Mouse (Mus musculus) forebrain, embryonic 10.5 days (tissue): ENCODE data around the gene Pygm. TPM values are rescaled to one million over a fixed set of nuclear protein-coding genes. Genes with fewer than 3 reads are reported as not detected.

Experiments used
- DNase-seq: peaks from one replicate; pipeline ENCODE4 v3.0.0-alpha.2; 2017; ENCODE audit warnings: low spot score; ENCODE audit errors: extremely low spot score
- H3K27ac ChIP-seq: fragments of 300-500 bp; sonication (generic); 2 replicates; pipeline ENCODE4 v1.5.1; 2016; ENCODE audit warnings: mild to moderate bottlenecking
- H3K27me3 ChIP-seq: fragments of 300-500 bp; sonication (generic); 2 replicates; pipeline ENCODE4 v1.6.1; 2016; ENCODE audit warnings: mild to moderate bottlenecking; ENCODE audit not compliant: poor library complexity, severe bottlenecking
- H3K36me3 ChIP-seq: fragments of 300-500 bp; sonication (generic); replicated peaks from 2 replicates; pipeline ENCODE4 v1.6.1; 2016; ENCODE audit warnings: mild to moderate bottlenecking, moderate library complexity
- H3K4me1 ChIP-seq: fragments of 300-500 bp; sonication (generic); 2 replicates; pipeline ENCODE4 v1.6.1; 2016
- H3K4me3 ChIP-seq: fragments of 300-500 bp; sonication (generic); 2 replicates; pipeline ENCODE4 v1.5.1; 2016; ENCODE audit warnings: mild to moderate bottlenecking, moderate library complexity
- H3K9me3 ChIP-seq: fragments of 300-500 bp; sonication (generic); 2 replicates; pipeline ENCODE4 v1.6.1; 2016; ENCODE audit warnings: mild to moderate bottlenecking, moderate library complexity
- WGBS: fragments of 180-500 bp; shearing (Covaris S2); methylation state at CpG from one replicate; pipeline ENCODE4 v1.1.7; 2016; 5-methylcytosine and 5-hydroxymethylcytosine counted together
- polyA plus RNA-seq: library from polyadenylated mRNA; unstranded; fragments of >200 nt; fragmentation: Nextera tagmentation; extraction: Ambion mirVana; gene quantifications from 2 replicates; pipeline ENCODE4 v1.2.1, GENCODE M21; 2016

Gene Pygm
- polyA plus RNA-seq, 1 experiment from 2014 or later = 0.83 TPM

DNA sequence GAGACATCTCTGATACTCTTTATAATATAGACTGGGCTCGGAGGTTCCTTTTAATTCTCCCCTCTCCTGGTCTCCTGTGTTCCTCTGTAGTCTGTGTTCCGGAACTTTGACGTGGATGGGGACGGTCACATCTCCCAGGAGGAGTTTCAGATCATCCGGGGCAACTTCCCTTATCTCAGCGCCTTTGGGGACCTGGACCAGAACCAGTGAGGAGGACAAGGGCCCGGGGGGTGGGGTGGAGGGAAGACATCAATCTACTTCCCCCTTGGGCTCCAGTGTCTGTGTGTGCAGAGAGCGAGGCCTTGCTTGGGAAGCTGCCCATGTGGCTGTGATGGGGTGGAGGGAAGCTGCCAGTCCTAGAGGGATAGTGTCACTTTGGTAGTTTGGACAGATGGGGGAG, 24.6 kb downstream of the Pygm start:
- H3K4me1 ChIP-seq = peaks cover 32% of the 10 kb centered on the region
- H3K9me3 ChIP-seq = no peaks in the 10 kb centered on the region
- no peak overlapping the region for H3K4me3 ChIP-seq
- DNase-seq = no peak
- H3K36me3 ChIP-seq = no peaks in the 10 kb centered on the region
- peak overlapping the region; percentile 27; the same call in 1 of the 2 replicates for H3K27ac ChIP-seq
- H3K27me3 ChIP-seq = peaks cover 17% of the 10 kb centered on the region
- WGBS = 78% methylated on average over 8 of the region's 8 CpGs

DNA sequence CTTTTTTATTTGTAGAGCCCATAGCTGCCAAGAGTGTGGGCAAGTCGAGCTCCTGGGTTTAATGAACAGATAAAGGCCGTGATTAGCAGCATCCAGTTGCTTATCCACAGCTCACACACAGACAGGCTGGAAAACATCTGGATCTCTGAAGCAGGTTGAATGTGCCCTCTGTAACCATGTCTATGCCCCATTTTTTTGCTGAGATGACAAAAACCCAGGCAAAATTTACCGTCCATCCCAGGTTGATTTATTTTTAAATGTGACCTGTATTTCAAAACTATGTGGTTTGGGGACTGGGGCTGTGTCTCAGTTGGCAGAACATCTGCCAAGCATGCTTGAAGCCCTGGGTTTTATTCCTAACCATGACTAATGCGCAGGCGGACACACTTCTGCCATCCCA, 25.0 kb downstream of the Pygm start:
- H3K27ac ChIP-seq = no peak overlapping the region
- no peaks in the 10 kb centered on the region for H3K36me3 ChIP-seq
- DNase-seq = no peak
- no peak overlapping the region for H3K4me3 ChIP-seq
- whole genome bisulfite sequencing = 85% methylated on average over 5 of the region's 5 CpGs
- no peaks in the 10 kb centered on the region for H3K9me3 ChIP-seq
- peaks cover 15% of the 10 kb centered on the region; the same call in 1 of the 2 replicates for H3K27me3 ChIP-seq
- H3K4me1 ChIP-seq = peaks cover 30% of the 10 kb centered on the region

DNA sequence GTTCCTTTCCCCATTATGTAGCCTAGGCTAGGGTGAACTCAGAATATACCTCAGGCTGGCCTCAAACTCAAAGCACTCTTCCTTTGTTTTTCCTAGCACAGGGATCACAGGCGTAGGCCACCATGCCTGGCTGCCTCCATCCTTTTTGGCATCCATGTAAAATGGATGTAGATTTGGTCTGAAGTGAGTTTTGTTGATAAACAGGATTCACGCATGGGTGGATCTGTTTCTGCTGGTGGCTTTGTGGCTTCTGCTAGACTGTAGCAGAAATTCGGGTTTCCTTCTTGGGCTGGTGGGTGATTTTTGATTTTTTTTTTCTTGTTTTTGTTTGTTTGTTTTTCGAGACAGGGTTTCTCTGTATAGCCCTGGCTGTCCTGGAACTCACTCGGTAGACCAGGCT, 25.7 kb downstream of the Pygm start:
- no peak for DNase-seq
- Histone ChIP-seq H3K27me3 (0 out of 2 replicates have a peak, but pooled peaks cover 9% of the 10 kb centered on the region), H3K27ac (no peak overlapping the region), H3K9me3 (no peaks in the 10 kb centered on the region), H3K4me1 (peaks cover 31% of the 10 kb centered on the region), H3K4me3 (no peak overlapping the region), H3K36me3 (no peaks in the 10 kb centered on the region)
- 89% methylated on average over 5 of the region's 5 CpGs for WGBS

DNA sequence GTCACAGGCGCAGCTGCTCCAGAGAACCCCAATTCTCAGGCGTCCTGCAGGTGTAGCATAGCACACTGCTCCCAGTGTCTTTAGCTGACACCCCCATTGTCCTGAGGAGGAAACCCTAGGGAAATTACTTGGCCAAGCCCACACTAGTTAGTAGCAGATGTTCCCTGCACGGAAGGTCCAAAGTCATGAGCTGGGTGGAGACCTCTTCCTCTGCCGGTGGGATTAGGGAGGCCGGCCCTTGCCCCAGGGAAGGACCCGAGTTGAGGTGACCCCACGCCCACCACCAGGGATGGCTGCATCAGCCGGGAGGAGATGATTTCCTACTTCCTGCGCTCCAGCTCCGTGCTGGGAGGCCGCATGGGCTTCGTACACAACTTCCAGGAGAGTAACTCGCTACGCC, 28.6 kb downstream of the Pygm start:
- Histone ChIP-seq H3K36me3 (no peaks in the 10 kb centered on the region), H3K4me1 (peaks cover 59% of the 10 kb centered on the region), H3K27me3 (peaks cover 23% of the 10 kb centered on the region), H3K4me3 (no peak overlapping the region), H3K27ac (peak overlapping the region; percentile 1; the same call in 1 of the 2 replicates), H3K9me3 (no peaks in the 10 kb centered on the region)
- WGBS = 58% methylated on average over 14 of the region's 14 CpGs
- no peak for DNase-seq

DNA sequence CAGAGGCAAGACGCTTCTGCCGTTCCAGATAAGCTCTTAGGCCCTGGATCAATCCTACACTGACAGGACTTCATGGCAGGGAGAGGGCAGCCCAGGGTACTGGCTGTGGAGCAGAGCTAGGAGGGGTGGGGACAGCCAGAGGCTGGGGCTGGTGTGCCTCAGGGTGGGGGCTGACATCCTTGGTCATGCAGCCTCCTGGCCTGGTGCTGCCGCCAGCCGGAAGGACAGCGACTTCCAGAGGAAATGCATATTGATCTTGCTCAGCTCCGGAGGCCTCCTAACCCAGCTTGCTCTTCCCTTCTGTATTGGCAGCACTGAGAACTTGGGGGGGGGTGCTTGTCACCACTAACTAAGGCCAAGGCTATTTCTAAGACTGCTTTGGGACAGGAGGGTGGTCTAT, 31.3 kb downstream of the Pygm start:
- no peak for DNase-seq
- Histone ChIP-seq H3K36me3 (no peaks in the 10 kb centered on the region), H3K27ac (peak overlapping the region; percentile 66), H3K4me1 (peaks cover 74% of the 10 kb centered on the region), H3K27me3 (peaks cover 50% of the 10 kb centered on the region), H3K9me3 (no peaks in the 10 kb centered on the region), H3K4me3 (no peak overlapping the region)
- 52% methylated on average over 6 of the region's 6 CpGs for WGBS

DNA sequence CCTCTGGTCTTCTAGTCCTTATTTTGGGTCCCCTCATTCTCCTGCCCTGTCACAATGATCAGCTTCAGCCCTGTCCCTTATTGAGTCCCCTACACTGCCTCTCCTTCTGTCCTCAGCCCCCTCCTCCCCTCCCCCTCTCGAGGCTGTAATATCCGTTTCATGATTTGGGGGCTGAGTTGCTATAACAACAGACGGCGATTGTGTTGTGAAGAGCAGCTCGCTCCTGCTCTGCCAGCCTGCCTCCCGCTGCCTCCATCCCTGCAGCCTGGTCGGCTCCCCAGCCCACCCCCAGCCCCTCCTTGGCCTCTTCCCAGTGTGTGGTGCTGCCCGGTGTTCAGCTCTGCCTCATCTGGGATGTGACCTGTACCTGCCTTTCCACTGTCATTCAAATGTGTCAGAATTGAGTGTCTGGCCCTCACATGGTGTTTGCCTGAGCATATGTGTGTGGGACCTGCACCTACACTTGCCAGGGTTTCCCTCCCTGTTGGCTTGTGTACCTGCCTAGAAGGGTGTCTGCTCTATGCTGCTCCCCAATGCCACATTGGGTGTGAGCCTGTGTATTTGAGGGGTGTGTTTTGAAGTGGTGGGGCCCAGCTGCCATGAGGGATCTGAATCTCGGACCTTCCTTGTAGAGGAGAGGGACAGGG, 32.0 kb downstream of the Pygm start:
- Histone ChIP-seq H3K9me3 (no peaks in the 10 kb centered on the region), H3K4me3 (peak overlapping the region; percentile 24), H3K4me1 (peaks cover 77% of the 10 kb centered on the region), H3K27ac (peak overlapping the region; percentile 66), H3K27me3 (peaks cover 58% of the 10 kb centered on the region), H3K36me3 (no peaks in the 10 kb centered on the region)
- peak; percentile 58 for DNase-seq
- WGBS = 3% methylated on average over 9 of the region's 9 CpGs

DNA sequence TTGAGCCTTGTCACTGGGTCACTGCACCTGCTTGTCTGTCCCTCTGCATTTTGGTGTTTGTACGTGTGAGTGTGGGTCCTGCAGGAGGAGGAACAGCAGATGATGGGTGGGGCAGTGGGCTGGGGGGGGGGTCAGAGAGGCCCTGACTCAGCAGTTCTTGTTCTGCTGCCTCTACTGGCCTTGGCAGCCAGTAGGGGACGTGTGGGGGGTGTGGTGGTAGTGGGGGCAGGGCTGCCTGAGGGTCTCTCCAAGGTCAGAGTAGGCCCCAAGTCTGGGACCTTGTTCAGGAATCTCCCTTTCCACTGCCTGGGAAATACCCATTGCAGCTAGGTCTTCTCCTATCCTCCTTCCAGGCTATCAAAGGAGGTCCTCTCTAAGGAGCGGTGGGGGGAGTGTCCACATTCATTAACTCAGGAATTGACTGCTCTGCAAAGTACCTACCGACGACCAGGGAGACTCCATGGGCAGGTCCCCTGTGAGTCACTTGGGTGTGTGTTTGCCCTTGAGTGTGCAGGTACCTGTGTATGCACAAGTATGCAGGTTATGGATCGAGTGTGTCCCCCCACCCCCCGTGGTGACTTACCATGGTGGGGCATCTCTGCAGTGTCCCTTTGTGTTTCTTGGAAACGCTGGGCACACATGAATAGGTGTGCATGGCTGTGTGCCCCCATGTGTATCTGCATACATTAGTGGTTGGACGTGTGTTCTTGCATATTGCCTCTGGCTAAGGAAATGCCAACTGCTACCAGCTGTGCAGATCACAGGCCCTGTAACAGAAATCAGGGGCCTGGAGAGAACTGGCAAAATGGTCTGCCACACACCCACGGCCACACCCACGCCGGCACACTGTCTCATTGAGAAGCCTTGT, 32.9 kb downstream of the Pygm start:
- Histone ChIP-seq H3K36me3 (no peaks in the 10 kb centered on the region), H3K4me3 (peak overlapping the region; percentile 24; the same call in 1 of the 2 replicates), H3K4me1 (peaks cover 77% of the 10 kb centered on the region), H3K9me3 (no peaks in the 10 kb centered on the region), H3K27ac (peak overlapping the region; percentile 66), H3K27me3 (peaks cover 67% of the 10 kb centered on the region)
- 68% methylated on average over 12 of the region's 12 CpGs for WGBS
- DNase-seq = no peak

DNA sequence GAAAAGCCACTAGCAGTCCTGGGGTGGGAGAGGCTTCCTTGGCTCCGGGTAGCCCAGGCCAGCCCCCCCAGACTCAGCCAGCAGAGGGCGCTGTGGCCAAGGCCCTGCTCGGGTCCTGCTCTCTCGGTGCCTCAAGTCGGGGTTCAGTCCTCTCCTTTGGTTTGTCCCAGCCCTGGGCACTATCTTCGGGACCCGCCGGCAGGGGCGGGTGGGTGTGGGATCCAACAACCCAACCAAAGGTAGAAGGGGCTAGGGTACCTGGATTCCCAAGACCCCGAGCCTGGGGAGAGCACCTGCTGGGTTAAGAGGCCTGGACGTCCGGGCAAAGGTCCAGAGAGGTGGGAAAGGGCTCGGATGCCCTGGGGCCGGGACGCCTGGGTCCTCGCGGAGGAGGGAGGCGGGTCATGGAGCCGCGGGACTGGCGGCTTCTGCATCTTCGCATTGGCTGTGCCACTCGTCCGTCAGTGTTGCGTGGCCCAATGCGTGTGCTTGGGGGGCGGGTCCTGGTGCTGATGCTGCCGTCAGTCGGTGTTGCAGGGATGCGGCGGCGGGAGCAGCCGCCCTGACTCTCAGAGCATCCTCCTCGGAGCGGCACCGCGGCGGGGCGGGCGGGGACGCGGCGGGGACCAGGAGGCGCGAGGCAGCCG, 34.2 kb downstream of the Pygm start, which contains the start of gene Nrxn2:
TSS of gene Nrxn2 (plus strand) at position 499 of the 647 bp plus-strand sequence.
- H3K36me3 ChIP-seq = no peaks in the 10 kb centered on the region
- H3K27ac ChIP-seq = peak within 1 kb of the TSS; percentile 88
- H3K27me3 ChIP-seq = peaks cover 74% of the 10 kb centered on the region
- peak; percentile 89 for DNase-seq
- under 1% methylated on average over 46 of the region's 46 CpGs for WGBS
- H3K4me1 ChIP-seq = peaks cover 68% of the 10 kb centered on the region
- no peaks in the 10 kb centered on the region for H3K9me3 ChIP-seq
- H3K4me3 ChIP-seq = peak within 1 kb of the TSS; percentile 68

DNA sequence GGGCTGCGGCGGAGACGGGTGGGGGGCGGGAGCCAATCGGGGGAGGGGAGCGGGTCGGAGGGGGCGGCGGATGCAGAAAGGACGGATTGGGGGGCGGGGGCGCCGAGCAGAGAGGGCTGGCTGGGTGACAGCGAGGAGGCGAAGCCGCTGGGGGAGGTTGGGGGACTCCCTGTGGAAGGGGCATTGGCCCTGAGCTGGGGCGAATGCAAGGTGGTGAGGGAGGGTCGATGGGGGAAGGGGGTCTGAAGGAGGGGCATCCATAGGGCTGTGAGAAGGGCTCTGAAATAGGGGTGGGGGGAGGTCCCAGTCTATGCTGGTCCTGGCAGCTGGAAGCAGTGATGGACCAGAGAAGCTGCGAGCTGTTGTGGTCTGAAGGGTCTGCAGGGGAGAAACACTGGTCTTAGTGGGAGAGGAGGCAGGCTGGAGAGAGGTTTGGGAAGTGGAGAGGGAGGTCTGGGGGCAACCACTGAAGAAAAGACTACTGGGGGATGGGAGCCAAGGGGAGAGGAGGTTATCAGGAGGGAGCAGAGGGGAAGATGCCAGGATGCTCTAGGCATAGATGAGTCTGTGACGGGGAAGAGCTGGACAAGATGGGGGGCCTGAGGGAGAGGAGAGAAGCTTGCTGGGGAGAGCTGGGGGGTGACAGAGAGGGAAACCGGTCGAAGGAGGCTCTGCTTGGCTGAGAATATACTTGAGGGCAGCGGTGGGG, 34.9 kb downstream of the Pygm start:
- 5% methylated on average over 22 of the region's 23 CpGs for WGBS
- H3K9me3 ChIP-seq = no peaks in the 10 kb centered on the region
- DNase-seq = no peak
- peaks cover 67% of the 10 kb centered on the region for H3K4me1 ChIP-seq
- no peaks in the 10 kb centered on the region for H3K36me3 ChIP-seq
- H3K4me3 ChIP-seq = peak overlapping the region; percentile 68
- H3K27ac ChIP-seq = peak overlapping the region; percentile 88
- H3K27me3 ChIP-seq = peaks cover 77% of the 10 kb centered on the region

DNA sequence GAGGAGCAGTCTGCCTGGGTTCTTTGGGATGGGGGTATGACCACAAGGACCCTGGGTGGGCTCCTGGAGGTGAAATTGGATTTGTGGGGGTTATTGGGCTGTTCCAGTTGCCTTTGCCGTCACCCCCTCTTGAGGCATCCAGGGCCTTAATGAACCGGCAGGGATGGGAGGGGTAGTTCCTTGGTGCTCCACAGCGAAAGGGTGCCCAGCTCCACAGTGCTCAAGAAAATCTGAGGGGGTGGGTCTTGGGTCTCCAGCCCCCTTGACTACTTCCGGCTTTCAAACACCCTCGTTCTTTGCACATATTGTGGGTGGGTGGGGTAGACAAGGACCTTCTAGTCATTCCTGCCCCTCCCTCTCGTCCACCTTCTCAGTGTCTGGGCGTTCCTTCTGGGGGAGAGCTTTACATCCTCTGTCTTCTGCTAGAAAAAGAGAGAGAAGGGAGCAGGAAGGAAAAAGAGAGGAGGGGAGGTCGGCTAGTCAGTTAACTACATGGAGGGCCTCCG, 35.7 kb downstream of the Pygm start:
- Histone ChIP-seq H3K27me3 (peaks cover 80% of the 10 kb centered on the region), H3K4me1 (peaks cover 69% of the 10 kb centered on the region), H3K36me3 (no peaks in the 10 kb centered on the region), H3K9me3 (no peaks in the 10 kb centered on the region), H3K4me3 (peak overlapping the region; percentile 68), H3K27ac (no peak overlapping the region)
- WGBS = 58% methylated on average over 9 of the region's 9 CpGs
- DNase-seq = no peak

DNA sequence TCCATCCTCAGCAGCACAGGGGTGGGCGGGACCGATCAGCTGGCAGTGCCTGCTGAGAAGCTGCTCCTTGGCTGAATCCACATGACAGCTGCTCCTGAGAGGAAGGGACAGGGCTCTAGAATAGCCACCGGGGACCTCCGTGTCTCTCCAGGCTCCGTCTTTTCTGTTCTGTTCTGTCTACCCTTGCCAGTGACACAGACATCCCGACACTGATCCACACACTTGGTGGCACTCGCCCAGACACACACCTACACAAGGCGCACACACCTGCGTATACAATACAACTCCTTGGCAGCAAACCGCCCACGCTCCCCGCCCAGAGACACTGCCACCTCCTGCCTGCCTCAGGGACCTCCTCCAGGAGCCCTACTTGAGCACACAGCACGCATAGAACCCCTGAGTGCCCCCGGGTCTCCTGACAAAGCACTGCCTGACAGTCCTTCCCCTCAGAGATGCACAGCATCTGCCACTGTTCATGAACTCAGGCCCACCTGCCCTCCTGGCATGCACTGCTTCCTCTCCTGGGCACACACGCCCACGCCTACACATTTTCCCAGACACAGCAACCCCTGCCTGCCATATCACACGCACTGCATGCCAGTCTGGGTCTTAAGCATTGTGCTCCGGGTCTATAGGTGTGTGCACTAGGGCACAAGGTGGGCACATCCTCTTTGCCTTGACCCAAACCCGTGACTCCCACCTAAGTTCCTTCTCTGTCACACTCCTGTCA, 36.4 kb downstream of the Pygm start:
- peaks cover 88% of the 10 kb centered on the region for H3K27me3 ChIP-seq
- H3K36me3 ChIP-seq = no peaks in the 10 kb centered on the region
- peaks cover 69% of the 10 kb centered on the region for H3K4me1 ChIP-seq
- peak overlapping the region; percentile 68; the same call in 1 of the 2 replicates for H3K4me3 ChIP-seq
- H3K9me3 ChIP-seq = no peaks in the 10 kb centered on the region
- no peak for DNase-seq
- WGBS = 63% methylated on average over 19 of the region's 19 CpGs
- H3K27ac ChIP-seq = no peak overlapping the region
